Mouse (Mus musculus) brown adipose tissue, adult 24 weeks (tissue): Measurements from ENCODE around the gene Zfp768. TPM values are rescaled to one million over a fixed set of nuclear protein-coding genes. Genes with fewer than 3 reads are reported as not detected.
"Not testable (repeated sequence)": the region's sequence is repeated elsewhere in the genome, so short reads cannot be mapped to it uniquely, and the experiment has no call there.

ENCODE experiments used
- H3K27ac ChIP-seq: fragments of 200-500 bp; replicated peaks from 2 replicates; pipeline ENCODE4 v1.5.1; 2012; ENCODE audit warnings: low read depth, mild to moderate bottlenecking, low read length
- H3K4me1 ChIP-seq: fragments of 200-500 bp; 2 replicates; pipeline ENCODE4 v1.6.1; 2012; ENCODE audit warnings: low read length, mixed read lengths; ENCODE audit not compliant: control insufficient read depth, insufficient read depth, insufficient read length
- H3K4me3 ChIP-seq: fragments of 200-500 bp; 2 replicates; pipeline ENCODE4 v1.5.1; 2012; ENCODE audit warnings: low read depth, mild to moderate bottlenecking, low read length, moderate library complexity; ENCODE audit not compliant: insufficient read depth
- polyA plus RNA-seq: library from polyadenylated mRNA; stranded (reverse); fragments of >200 nt; gene quantifications from 2 replicates; pipeline ENCODE4 v1.2.4, GENCODE M21; 2012; ENCODE audit not compliant: missing spikeins, insufficient read depth, insufficient read length

Gene Zfp768
- polyA plus RNA-seq = 26.6 and 27.5 TPM in 2 replicates

- H3K27ac ChIP-seq = peak within 1 kb of the TSS; percentile 99
- peak within 1 kb of the TSS; percentile 97 for H3K4me3 ChIP-seq
- peaks cover 14% of the 10 kb centered on the region for H3K4me1 ChIP-seq
Observed at GRCm38 (mm10) chr7:127345512-127346325, at the start of gene Zfp768. TSS of gene Zfp768 (minus strand) at chr7:127345589.

- Histone ChIP-seq H3K4me1 (peaks cover 8% of the 10 kb centered on the region), H3K27ac (peak overlapping the region; percentile 39; the same call in 1 of the 2 replicates), H3K4me3 (peak overlapping the region; percentile 66)
Observed at GRCm38 (mm10) chr7:127393944-127394333, 48.5 kb upstream of the Zfp768 start.

- Histone ChIP-seq H3K4me3 (peak within 1 kb of the TSS; percentile 97), H3K27ac (peak within 1 kb of the TSS; percentile 81), H3K4me1 (peaks cover 8% of the 10 kb centered on the region)
Observed at GRCm38 (mm10) chr7:127393157-127393943, 48.0 kb upstream of the Zfp768 start, which contains the start of gene E430018J23Rik. TSS of gene E430018J23Rik (minus strand) at chr7:127393629.

- Histone ChIP-seq H3K4me3 (peak overlapping the region; percentile 97), H3K27ac (no peak overlapping the region), H3K4me1 (peaks cover 8% of the 10 kb centered on the region)
Observed at GRCm38 (mm10) chr7:127392251-127392824, 46.9 kb upstream of the Zfp768 start.

GRCm38 (mm10) chr7:127391538-127391937 lies 46.1 kb upstream of the Zfp768 start:
- no peak overlapping the region for H3K4me3 ChIP-seq
- H3K27ac ChIP-seq = no peak overlapping the region

GRCm38 (mm10) chr7:127390306-127390705 lies 44.9 kb upstream of the Zfp768 start:
- H3K27ac ChIP-seq = no peak overlapping the region
- no peak overlapping the region for H3K4me3 ChIP-seq
- H3K4me1 ChIP-seq = peaks cover 9% of the 10 kb centered on the region

More at GRCm38 (mm10) chr7:127391538-127391937, 46.1 kb upstream of the Zfp768 start:
- H3K4me1 ChIP-seq = peaks cover 8% of the 10 kb centered on the region

GRCm38 (mm10) chr7:127388201-127388600 lies 42.8 kb upstream of the Zfp768 start:
- not testable (repeated sequence) for H3K27ac ChIP-seq, H3K4me3 ChIP-seq, H3K4me1 ChIP-seq

- H3K4me3 ChIP-seq = peak within 1 kb of the TSS; percentile 83
- H3K27ac ChIP-seq = peak within 1 kb of the TSS; percentile 61; the same call in 1 of the 2 replicates
Observed at GRCm38 (mm10) chr7:127386641-127387392, 41.4 kb upstream of the Zfp768 start, which contains the start of gene 9130019O22Rik. TSS of gene 9130019O22Rik (minus strand) at chr7:127387166.

GRCm38 (mm10) chr7:127385560-127385959 lies 40.2 kb upstream of the Zfp768 start:
- H3K27ac ChIP-seq, H3K4me1 ChIP-seq: not testable (repeated sequence)
- H3K4me3 ChIP-seq = 0 out of 2 replicates have a peak overlapping the region, but pooled peaks have one; percentile 83

More at GRCm38 (mm10) chr7:127386641-127387392, 41.4 kb upstream of the Zfp768 start, which contains the start of gene 9130019O22Rik:
- H3K4me1 ChIP-seq = peaks cover 2% of the 10 kb centered on the region; the same call in 1 of the 2 replicates

GRCm38 (mm10) chr7:127378310-127378921 lies 33.0 kb upstream of the Zfp768 start:
- no peak overlapping the region for H3K27ac ChIP-seq
- H3K4me1 ChIP-seq = no peaks in the 10 kb centered on the region
- no peak overlapping the region for H3K4me3 ChIP-seq

- Histone ChIP-seq H3K27ac (peak within 1 kb of the TSS; percentile 90), H3K4me3 (peak within 1 kb of the TSS; percentile 97)
- H3K4me1 ChIP-seq = not testable (repeated sequence)
Observed at GRCm38 (mm10) chr7:127375271-127376245, 30.2 kb upstream of the Zfp768 start, which contains the start of gene Zfp747. TSS of gene Zfp747 (minus strand) at chr7:127376050.

- H3K27ac ChIP-seq, H3K4me1 ChIP-seq, H3K4me3 ChIP-seq: not testable (repeated sequence)
Observed at GRCm38 (mm10) chr7:127371870-127372269, 26.5 kb upstream of the Zfp768 start.

GRCm38 (mm10) chr7:127371213-127371612 lies 25.8 kb upstream of the Zfp768 start:
- no peak overlapping the region for H3K4me3 ChIP-seq

More at GRCm38 (mm10) chr7:127371213-127371612, 25.8 kb upstream of the Zfp768 start:
- Histone ChIP-seq H3K27ac (no peak overlapping the region), H3K4me1 (no peaks in the 10 kb centered on the region)
